Mouse (Mus musculus): ENCODE data around the gene Cd27. TPM values are rescaled to one million over a fixed set of nuclear protein-coding genes. Genes with fewer than 3 reads are reported as not detected.
A peak's percentile ranks its signal among the peaks of the same experiment; 100 is the strongest.

Gene Cd27
- total and polyA plus RNA-seq, 3 experiments: 0.46 TPM; not detected in 2

DNA sequence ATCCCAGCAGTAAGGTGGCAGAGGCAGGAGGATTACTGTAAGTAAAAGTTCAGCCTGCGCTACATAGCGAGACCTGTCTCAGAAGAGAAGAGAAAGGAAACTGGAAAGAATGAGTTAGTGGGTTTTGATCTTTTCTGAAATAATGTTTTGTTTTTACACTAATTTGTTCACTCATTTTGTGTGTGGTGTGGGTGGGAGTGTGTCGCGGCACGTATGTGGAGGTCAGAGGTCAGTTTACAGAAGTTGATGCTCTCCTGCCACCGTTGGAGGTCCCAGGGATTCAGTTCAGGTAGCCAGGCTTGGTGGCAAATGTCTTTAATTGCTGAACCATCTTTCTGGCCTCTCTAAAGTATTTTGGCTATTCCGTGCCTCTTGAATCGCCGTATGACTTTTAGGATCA is 27.4 kb upstream of the Cd27 start:
- TF ChIP-seq USF1 (IDR thresholded peaks at IDR 0.05; ENCODE audit: low read depth, low read length) (no peak), ETS1 (IDR thresholded peaks at IDR 0.05; ENCODE audit: low read depth, low read length) (no peak), SIN3A (IDR thresholded peaks at IDR 0.05; ENCODE audit: low read length) (no peak), KAT2A (conservative IDR thresholded peaks at IDR 0.05; ENCODE audit: low read depth, low read length) (no peak), CHD2 (IDR thresholded peaks at IDR 0.05; ENCODE audit: low read length) (no peak)
- H3K4me1 ChIP-seq (ENCODE audit: control insufficient read depth in 1 of 2, insufficient read depth in 2 of 2, low read length in 2 of 2): no peaks in the 10 kb centered on the region; a peak in 1 of 4 replicates

DNA sequence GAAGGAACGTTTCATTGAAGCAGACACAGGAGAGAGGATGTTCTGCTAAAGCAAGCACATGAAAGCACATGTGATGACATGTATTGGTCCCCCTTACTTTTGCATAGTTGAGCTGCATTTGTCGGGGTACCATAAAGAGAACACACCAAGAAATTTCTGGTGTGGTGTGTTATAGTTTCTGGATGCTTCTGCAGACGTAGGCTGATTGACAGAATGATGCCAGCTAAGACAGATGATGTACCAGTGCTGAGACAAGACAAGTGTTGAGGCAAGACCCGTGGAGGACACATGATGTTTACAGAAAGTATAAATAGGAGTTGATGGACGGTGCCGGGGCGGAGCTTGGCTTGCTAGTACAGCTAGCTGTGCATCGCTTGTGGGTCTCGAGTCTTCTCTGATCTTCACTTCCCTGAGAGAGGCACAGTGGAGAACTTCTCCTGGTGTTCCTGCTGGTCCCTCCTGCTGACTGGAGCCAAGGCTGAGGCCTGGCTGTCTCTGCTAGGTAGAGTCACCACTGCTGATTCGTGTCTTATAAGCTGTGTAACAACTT is 23.3 kb upstream of the Cd27 start:
- no peak overlapping the region for H3K4me3 ChIP-seq (ENCODE audit: control insufficient read depth in 1 of 2, insufficient read depth in 1 of 2, low read depth in 2 of 2, low read length in 2 of 2)
- H3K27me3 ChIP-seq (ENCODE audit: control insufficient read depth in 1 of 2, insufficient read depth in 2 of 2, low read length in 2 of 2): peaks cover 4% of the 10 kb centered on the region in 2 experiments
- TF ChIP-seq MAFK (IDR thresholded peaks at IDR 0.05; ENCODE audit: borderline replicate concordance, low read depth, low read length): no peak
- no peak for TF ChIP-seq POLR2A (IDR thresholded peaks at IDR 0.05; ENCODE audit: control insufficient read depth in 1 of 2, insufficient read depth in 1 of 2, low read depth in 1 of 2, low read length in 2 of 2, poor library complexity in 1 of 2)
- no peak for TF ChIP-seq NELFE (IDR thresholded peaks at IDR 0.05; ENCODE audit: low read depth, low read length)
- no peak for TF ChIP-seq TAL1 (IDR thresholded peaks at IDR 0.05; ENCODE audit: low read length)
- no peak for TF ChIP-seq EP300 (IDR thresholded peaks at IDR 0.05; ENCODE audit: low read depth in 1 of 2, low read length in 2 of 2)
- no peak for DNase-seq (ENCODE audit: low read depth, low spot score)
- peaks cover 0 to 18% of the 10 kb centered on the region in 2 experiments; a peak in 2 of 4 replicates for H3K36me3 ChIP-seq (ENCODE audit: control insufficient read depth in 1 of 2, insufficient read depth in 2 of 2, low read length in 2 of 2)
- H3K9me3 ChIP-seq (replicated peaks; ENCODE audit: insufficient read depth, low read length): no peaks in the 10 kb centered on the region
- no peaks in the 10 kb centered on the region for H3K79me2 ChIP-seq (ENCODE audit: control insufficient read depth, insufficient read depth, low read length, poor library complexity)
- no peak overlapping the region for H3K27ac ChIP-seq (ENCODE audit: control insufficient read depth, low read depth, low read length)
- H3K9ac ChIP-seq (ENCODE audit: control insufficient read depth, low read depth, low read length, poor library complexity, severe bottlenecking): no peak overlapping the region
- H3K4me1 ChIP-seq (ENCODE audit: control insufficient read depth in 1 of 2, insufficient read depth in 2 of 2, low read length in 2 of 2): peaks cover 16 to 20% of the 10 kb centered on the region in 2 experiments; a peak in 3 of 4 replicates

More for the DNA sequence above, 27.4 kb upstream of the Cd27 start:
- H3K4me3 ChIP-seq (ENCODE audit: control insufficient read depth in 1 of 2, insufficient read depth in 1 of 2, low read depth in 2 of 2, low read length in 2 of 2): no peak overlapping the region
- peaks cover 4 to 5% of the 10 kb centered on the region in 2 experiments for H3K27me3 ChIP-seq (ENCODE audit: control insufficient read depth in 1 of 2, insufficient read depth in 2 of 2, low read length in 2 of 2)
- H3K27ac ChIP-seq (ENCODE audit: control insufficient read depth, low read depth, low read length): no peak overlapping the region
- H3K36me3 ChIP-seq (ENCODE audit: control insufficient read depth in 1 of 2, insufficient read depth in 2 of 2, low read length in 2 of 2): peaks cover 0 to 2% of the 10 kb centered on the region in 2 experiments; a peak in 1 of 4 replicates
- DNase-seq (ENCODE audit: low read depth, low spot score): no peak
- H3K9me3 ChIP-seq (replicated peaks; ENCODE audit: insufficient read depth, low read length): no peaks in the 10 kb centered on the region
- no peak overlapping the region for H3K9ac ChIP-seq (ENCODE audit: control insufficient read depth, low read depth, low read length, poor library complexity, severe bottlenecking)
- H3K79me2 ChIP-seq (ENCODE audit: control insufficient read depth, insufficient read depth, low read length, poor library complexity): no peaks in the 10 kb centered on the region

DNA sequence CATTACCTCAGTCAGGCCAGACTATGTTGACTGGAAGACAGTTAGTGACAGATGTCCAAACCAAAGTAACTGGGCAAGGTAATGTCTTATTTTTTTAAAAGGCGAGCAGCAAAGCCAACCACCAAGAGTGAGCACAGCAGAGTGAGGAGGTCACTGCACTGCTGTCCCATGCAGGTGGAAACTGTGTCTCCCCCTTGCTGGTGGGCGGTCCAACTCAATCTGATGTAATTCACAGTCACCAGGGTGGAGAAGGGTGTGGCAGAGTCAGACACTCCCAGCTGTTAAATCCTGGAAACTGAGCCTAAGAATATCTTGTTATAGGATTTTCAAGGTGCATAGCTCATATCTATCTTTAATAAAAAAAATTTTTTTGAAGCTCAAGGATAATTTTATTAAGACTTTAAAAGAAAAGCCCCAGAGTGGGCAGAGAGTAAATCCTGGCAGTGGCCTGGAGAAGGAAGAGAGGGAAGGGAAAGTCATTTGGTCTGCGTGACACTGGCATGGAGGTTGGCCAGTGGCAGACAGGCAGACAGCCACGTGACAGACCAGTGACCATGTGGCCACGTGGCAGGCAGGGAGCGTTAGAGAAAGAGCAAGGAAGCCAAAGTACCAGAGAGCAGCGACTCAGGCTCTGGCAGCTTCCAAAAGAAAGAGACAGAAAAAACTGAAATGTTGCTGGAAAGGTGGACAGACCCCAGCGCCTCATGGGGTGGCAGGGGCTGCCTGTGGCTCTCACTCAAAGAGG is 19.6 kb upstream of the Cd27 start:
- Histone ChIP-seq H3K4me3 (ENCODE audit: control insufficient read depth in 1 of 2, insufficient read depth in 1 of 2, low read depth in 2 of 2, low read length in 2 of 2) (no peak overlapping the region; a peak in 1 of 4 replicates), H3K36me3 (ENCODE audit: control insufficient read depth in 1 of 2, insufficient read depth in 2 of 2, low read length in 2 of 2) (peaks cover 0 to 26% of the 10 kb centered on the region in 2 experiments; a peak in 2 of 4 replicates), H3K4me1 (ENCODE audit: control insufficient read depth in 1 of 2, insufficient read depth in 2 of 2, low read length in 2 of 2) (peaks cover 21 to 25% of the 10 kb centered on the region in 2 experiments; a peak in 3 of 4 replicates), H3K9ac (ENCODE audit: control insufficient read depth, low read depth, low read length, poor library complexity, severe bottlenecking) (peak overlapping the region; percentile 55), H3K27me3 (ENCODE audit: control insufficient read depth in 1 of 2, insufficient read depth in 2 of 2, low read length in 2 of 2) (no peaks in the 10 kb centered on the region), H3K9me3 (replicated peaks; ENCODE audit: insufficient read depth, low read length) (no peaks in the 10 kb centered on the region), H3K79me2 (ENCODE audit: control insufficient read depth, insufficient read depth, low read length, poor library complexity) (no peaks in the 10 kb centered on the region), H3K27ac (ENCODE audit: control insufficient read depth, low read depth, low read length) (peak overlapping the region; percentile 72)
- TF ChIP-seq USF1 (IDR thresholded peaks at IDR 0.05; ENCODE audit: low read depth, low read length): peak; percentile 74; the same call in 1 of the 2 replicates
- TF ChIP-seq ETS1 (IDR thresholded peaks at IDR 0.05; ENCODE audit: low read depth, low read length): peak; percentile 73; the same call in 1 of the 2 replicates
- TF ChIP-seq MEF2A (IDR thresholded peaks at IDR 0.05; ENCODE audit: extremely low read depth, insufficient replicate concordance, low read depth, low read length, poor library complexity, severe bottlenecking): no peak
- peak; percentile 31; the same call in 1 of the 2 replicates for TF ChIP-seq MAX (IDR thresholded peaks at IDR 0.05; ENCODE audit: low read length)
- peak; percentile 10; the same call in 1 of the 2 replicates for TF ChIP-seq TCF12 (IDR thresholded peaks at IDR 0.05; ENCODE audit: low read depth, low read length)
- peak; percentile 34; the same call in 1 of the 2 replicates for TF ChIP-seq POLR2AphosphoS2 (IDR thresholded peaks at IDR 0.05; ENCODE audit: low read length)
- no peak for TF ChIP-seq NELFE (IDR thresholded peaks at IDR 0.05; ENCODE audit: low read depth, low read length)
- TF ChIP-seq EP300 (IDR thresholded peaks at IDR 0.05; ENCODE audit: low read depth in 1 of 2, low read length in 2 of 2): peak in 1 of 2 experiments; percentile 50; a peak in 1 of 4 replicates
- peak; percentile 66 for DNase-seq (ENCODE audit: low read depth, low spot score)

All from MEL (cell line).